Mouse (Mus musculus) kidney, postnatal 14 days (tissue): Measurements from ENCODE around the gene Mmd.
A peak's percentile ranks its signal among the peaks of the same experiment; 100 is the strongest.

ENCODE experiments used
- DNase-seq: peaks from one replicate; pipeline ENCODE4 v3.0.0; 2022; ENCODE audit warnings: mixed read lengths

Mmd gene

DNA sequence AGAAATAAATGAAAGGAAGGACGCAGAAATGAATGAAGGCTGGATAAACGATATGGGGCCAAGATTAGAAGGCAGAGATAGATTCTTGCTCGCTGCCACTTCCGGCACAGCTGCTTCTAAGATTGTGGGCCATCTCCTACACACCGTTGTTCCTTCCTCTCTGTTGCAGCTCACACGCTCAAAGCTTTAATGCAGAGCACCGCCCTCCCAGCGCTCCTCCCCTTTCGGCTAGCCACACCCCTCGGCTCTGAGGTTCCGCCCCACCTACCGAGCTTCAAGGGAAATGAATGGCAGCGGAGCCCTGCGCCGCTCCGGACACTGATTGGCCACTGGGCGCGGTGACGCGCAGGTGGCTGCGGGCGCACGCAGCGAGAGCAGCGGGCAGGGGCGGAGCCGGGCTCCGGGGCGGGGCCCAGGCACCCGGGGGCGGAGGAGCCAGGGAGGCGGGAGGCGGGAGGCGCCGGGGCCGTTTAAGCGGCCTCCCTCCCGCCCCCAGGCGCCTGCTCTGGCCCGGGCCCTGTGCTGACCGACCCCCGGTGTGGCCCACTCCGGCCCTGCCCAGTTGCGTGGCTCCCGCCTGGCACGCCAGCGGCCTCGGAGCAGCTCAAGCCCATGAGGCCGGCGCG lies at the start of gene Mmd:
Gene Mmd, plus strand, starts transcription at position 432 of the 626 bp plus-strand sequence.
- peak; percentile 99 for DNase-seq

DNA sequence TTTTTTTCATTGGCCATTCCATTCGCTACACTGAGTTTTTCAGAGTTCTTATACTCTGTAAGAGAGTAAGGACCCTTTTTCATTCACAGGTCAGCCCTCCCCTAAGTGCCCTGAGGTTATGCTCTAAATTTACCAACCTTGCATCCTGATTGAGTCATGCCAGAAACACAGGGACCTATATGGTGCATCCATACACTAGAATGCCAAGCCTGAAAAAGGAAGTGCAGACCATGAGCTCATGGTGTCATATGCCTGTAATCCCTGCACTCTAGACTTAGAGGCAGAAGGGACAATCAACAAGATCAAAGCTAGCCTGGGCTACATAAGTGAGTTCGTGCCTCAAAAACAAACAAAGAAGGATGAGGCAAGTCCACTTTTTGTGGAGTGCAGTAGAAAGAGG lies 48.4 kb upstream of the Mmd start:
- DNase-seq, result no peak

DNA sequence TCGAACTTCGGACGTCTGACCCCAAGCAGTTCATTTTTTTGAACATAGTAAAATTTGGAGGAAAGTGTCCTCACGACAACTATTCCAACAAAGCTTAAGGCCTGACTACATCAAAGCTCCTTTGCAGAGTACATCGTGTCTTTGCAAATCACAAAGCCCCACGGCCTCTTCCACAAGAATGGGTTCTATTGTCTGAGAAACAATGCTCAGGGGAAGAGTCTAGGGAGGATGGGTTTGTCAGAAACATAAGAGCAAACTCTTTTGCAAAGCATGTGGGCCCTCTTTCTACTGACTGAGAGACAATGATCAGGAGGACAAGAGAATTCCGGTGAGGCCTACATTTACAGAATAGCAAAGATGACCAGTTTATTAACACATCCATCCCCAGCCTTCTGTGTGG lies 35.0 kb upstream of the Mmd start:
- DNase-seq, result no peak

DNA sequence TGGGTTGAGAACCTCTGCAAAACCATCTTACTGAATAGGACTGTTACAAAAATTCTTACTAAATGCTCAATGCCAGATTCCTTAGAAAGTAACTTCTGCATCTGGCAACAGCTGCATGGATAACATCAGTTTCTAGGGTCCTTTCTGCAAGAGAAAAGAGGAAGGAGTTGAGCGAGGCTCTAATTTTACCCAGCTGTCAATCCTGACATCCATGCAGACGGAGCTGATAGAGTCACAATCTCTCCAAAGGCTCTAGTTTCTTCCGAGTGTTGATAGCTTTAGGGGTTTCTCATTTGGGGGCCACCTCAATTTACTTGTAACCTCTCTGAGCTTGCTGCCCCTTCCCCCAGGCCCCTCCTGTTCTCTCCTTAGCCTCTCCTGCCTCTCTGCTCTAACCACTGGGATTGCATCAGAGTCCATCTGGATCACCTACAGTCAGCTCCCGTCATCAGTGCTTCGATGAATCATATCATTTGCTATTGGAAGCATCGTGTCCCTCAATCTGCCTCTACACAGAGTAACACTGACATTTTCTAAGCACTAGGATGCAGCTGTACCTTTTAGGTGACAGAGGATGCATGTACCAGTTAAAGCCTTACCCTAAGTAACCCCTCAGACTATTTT lies 29.1 kb upstream of the Mmd start:
- DNase-seq, result no peak

DNA sequence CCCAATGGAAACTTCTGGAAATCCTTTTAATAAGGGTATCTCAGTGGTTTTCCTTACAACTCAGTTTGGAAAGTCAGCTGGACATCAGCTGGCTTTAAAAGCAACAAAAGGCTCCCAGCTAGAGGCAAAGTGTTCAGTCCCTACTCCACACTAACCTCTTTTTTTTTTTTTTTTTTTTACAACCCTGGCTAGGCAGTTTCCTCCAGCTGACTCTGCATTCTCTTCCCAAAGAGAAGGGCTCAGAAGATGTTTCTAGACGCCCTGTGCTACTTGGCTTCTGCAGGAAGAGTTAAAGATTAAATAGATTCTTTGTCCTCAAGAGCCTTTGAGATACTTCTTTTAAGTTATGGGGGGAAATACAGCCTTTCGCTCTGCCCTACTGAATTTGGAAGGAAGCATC lies 28.5 kb upstream of the Mmd start:
- DNase-seq, result peak; percentile 34

GRCm38 (mm10) chr11:90224914-90225470 lies 24.3 kb upstream of the Mmd start:
- peak; percentile 65 for DNase-seq

GRCm38 (mm10) chr11:90227000-90227922 lies 22.0 kb upstream of the Mmd start:
- DNase-seq, result no peak

GRCm38 (mm10) chr11:90228251-90228949 lies 20.9 kb upstream of the Mmd start:
- DNase-seq, result no peak

- DNase-seq, result no peak
Measured at GRCm38 (mm10) chr11:90229800-90230199, 19.5 kb upstream of the Mmd start.

- peak; percentile 47 for DNase-seq
Measured at GRCm38 (mm10) chr11:90230671-90231070, 18.6 kb upstream of the Mmd start.

DNA sequence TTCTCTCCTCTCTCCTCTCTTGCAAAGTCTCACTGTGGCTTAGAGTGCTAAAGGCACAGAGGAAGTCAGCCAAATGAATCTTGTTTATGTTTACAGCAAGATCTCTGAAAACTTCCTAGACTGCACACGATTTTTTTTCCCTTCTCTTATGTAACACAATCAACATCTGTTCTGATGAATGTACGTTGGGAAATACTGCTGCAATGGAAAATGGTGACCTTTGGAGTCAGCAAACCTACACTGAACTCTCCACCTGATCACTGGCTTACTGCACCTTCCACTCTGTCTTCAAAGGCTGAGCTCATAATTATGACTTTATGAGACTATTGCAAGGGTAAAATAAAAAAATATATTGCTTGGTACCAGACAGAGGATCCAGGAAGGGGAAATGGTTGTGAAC lies 17.6 kb upstream of the Mmd start:
- peak; percentile 27 for DNase-seq

DNA sequence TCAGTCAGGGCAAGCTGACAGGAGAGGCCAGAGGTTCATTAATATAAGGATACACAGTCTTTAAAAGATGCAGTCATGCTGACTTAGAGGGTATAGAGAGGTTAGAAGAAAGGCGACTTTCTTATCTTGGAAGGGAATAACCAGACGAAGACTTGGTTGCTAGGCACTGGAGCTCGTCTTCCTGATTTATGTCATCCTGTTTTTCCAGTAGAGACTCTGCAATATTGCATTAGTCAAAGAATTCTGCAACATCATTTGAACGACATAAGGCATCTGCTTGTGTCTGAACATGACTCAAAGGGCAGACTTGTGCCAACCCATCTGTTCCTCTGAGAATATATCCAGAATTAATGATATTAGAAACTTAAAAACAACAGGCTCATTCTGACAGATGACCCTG lies 16.6 kb upstream of the Mmd start:
- peak; percentile 57 for DNase-seq

DNA sequence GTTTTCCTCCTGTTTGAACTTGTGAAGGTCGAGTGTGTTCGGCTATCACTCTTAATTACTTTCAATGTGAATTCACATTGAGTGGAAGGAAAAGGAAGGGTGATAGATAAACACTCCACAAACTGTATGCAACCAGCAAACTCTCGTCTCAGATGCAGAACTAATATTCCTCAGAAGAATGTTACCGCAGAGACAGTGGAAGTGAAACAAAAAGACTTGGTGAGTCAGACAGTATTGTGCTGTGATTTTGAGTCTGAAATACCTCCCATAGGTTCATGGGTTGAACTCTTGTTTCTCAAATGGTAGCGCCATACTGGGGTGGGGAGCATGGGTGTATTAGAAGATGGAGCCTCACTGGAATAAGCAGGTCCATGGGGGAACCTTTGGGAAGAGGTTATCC lies 14.0 kb upstream of the Mmd start:
- no peak for DNase-seq

- DNase-seq, result no peak
Measured at GRCm38 (mm10) chr11:90237616-90238015, 11.6 kb upstream of the Mmd start.

GRCm38 (mm10) chr11:90238657-90239056 lies 10.6 kb upstream of the Mmd start:
- no peak for DNase-seq

DNA sequence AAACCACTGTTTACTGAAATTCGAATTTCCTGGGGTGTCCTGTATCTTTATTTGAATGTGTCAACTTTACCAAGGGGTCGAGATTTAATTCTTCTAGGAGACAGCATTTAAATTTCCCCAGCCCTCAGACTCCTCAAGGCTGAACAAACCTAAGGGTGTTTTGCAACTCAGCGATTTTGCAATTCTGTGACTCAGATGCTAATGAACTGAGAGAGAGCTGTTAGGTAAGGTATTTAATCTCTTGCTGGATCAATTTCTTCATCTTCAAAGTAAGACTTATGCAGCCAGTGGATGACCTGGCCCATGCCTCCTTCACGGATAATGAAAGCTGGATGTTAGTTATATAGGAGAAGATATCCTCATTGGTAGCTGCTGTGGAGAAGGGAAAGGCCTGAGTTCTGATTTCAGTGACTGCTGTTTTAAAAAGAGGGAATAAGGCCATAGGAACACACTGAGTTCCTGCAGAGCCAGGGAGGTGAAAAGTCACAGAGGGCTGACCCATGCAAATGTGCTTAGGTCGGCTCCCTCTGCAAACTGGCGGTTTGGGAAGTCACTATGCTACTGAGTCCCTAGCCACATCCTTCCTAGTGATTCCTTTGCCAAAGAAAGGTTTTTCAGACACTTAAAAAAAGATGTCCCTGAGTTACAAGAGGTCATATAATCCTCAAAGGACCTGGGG lies 8.5 kb upstream of the Mmd start:
- peak; percentile 38 for DNase-seq

GRCm38 (mm10) chr11:90241874-90242273 lies 7.4 kb upstream of the Mmd start:
- no peak for DNase-seq

- DNase-seq, result no peak
Measured at GRCm38 (mm10) chr11:90243300-90243699, 6.0 kb upstream of the Mmd start.

- no peak for DNase-seq
Measured at GRCm38 (mm10) chr11:90245630-90246029, 3.6 kb upstream of the Mmd start.

DNA sequence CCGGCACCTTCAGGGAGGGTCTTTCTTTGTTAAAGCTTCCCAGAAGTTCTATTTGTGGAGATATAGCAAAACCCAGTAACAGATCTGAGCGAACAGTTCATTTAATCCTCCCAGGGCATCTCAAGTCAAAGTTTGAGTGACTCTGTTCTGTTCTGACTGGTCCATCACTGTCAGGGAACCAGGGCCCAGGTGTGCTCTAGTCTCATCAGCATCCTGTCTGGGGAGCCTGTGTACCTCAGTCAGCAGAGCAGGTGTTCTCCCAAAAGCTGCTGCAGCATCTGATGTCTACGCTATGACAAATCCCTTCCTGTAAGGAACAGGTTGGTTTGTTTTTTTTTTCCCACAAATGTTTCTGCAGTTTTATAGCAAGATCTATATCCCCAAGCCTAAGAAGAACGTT lies 2.6 kb upstream of the Mmd start:
- no peak for DNase-seq

DNA sequence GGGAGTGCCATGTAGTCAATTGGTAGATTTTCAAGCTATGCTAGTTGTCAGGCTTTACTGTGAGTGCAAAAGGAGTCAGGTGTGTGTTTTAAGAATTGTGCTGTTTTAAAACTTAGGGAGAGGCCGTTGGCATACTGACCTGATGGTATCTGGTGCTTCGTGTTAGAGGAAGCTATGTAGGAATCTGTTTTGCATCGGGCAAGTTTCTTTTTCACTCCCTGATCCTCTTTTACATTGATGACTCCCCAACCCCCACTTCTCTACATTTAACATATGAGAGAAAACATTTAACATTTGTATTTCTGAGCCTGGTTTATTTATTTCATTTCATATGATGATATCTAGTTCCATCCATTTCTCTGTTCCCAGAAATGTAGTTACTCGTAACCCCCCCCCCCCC lies 1.5 kb upstream of the Mmd start:
- DNase-seq, result no peak

DNA sequence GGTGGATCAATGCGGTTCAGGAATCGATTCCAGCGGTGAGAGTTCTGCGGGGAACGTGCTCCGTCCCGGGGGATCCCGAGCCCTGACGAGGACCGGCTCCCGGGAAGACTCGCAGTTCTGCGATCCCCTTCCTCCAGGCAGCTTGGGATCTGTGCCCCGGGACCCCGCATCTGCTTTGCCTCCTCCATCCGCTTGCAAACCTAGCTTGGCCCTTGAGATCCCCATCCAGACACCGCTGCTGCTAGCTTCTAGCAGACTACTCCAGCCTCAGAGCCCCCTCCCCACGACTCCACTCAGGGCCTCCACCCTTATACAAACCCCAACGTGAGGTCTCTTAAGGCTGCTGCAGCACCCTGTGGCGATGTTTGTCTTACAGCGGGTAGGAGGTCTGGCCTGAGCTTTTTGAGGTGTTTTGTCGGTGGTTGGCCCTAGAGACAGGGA lies 465 bp downstream of the Mmd start:
- no peak for DNase-seq
